Comparison of ENCODE assay signal across 25 mouse cellular contexts in genomic region chr8:77816217-77816616, GRCm38 (mm10).
DNase-seq lines count a peak whose midpoint lies in the region; ATAC-seq and TF ChIP-seq lines count a peak whose summit lies in the region.
"Had no signal": no experiment of that assay in that cellular context is flagged by ENCODE, and none has a peak within 500 bp of the region (broad histone marks: within the 10 kb centered on the region; RNA-seq: fewer than 3 reads in every experiment).

No protein-coding gene starts in this region.

- peak overlapping the region; percentile 89 for H3K27ac ChIP-seq in kidney, embryonic 15.5 days
- H3K27ac ChIP-seq in lung, embryonic 16.5 days (ENCODE audit: low read length) = peak overlapping the region; percentile 85
- peak overlapping the region; percentile 86 for H3K27ac ChIP-seq in limb, embryonic 10.5 days
- peak overlapping the region; percentile 72 for H3K27ac ChIP-seq in limb, embryonic 15.5 days
- no peak overlapping the region for H3K27ac ChIP-seq in liver, postnatal 0 days (ENCODE audit: low read depth)
- H3K27ac ChIP-seq: forebrain, embryonic 13.5 days; heart, embryonic 13.5 days; hindbrain, embryonic 14.5 days; layer of hippocampus, adult 2 months; left cerebral cortex, adult 2 months had no signal

- DNase-seq in kidney, adult 9 months = no peak
- no peak for DNase-seq in lung, postnatal 4 days
- DNase-seq in limb, embryonic 10.5 days (ENCODE audit: low spot score) = no peak
- DNase-seq in liver, postnatal 0 days = no peak
- DNase-seq: adrenal gland, postnatal 25 days; cerebellum, adult 11-12 months; cerebellum, adult 9-11 months; gastrocnemius, postnatal 14 days; heart, postnatal 10 days; kidney, postnatal 36 days; midbrain, embryonic 14.5 days; right cerebral cortex, postnatal 25 days; spleen, adult 18-20 months; thymus, postnatal 14 days had no signal

- TF ChIP-seq CTCF in liver, postnatal 0 days (IDR thresholded peaks at IDR 0.05; ENCODE audit: low read depth) = no peak

- no peak overlapping the region for H3K9ac ChIP-seq in kidney, embryonic 15.5 days
- H3K9ac ChIP-seq in lung, embryonic 16.5 days (ENCODE audit: low read length) = no peak overlapping the region
- no peak overlapping the region for H3K9ac ChIP-seq in limb, embryonic 15.5 days
- H3K9ac ChIP-seq in liver, postnatal 0 days (replicated peaks) = no peak overlapping the region
- H3K9ac ChIP-seq: forebrain, embryonic 13.5 days; heart, embryonic 13.5 days; hindbrain, embryonic 14.5 days had no signal

- H3K36me3 ChIP-seq in kidney, embryonic 15.5 days = no peaks in the 10 kb centered on the region
- H3K36me3 ChIP-seq in lung, embryonic 16.5 days (ENCODE audit: control insufficient read depth, insufficient read depth, low read length) = no peaks in the 10 kb centered on the region
- H3K36me3 ChIP-seq in limb, embryonic 10.5 days = no peaks in the 10 kb centered on the region
- no peaks in the 10 kb centered on the region for H3K36me3 ChIP-seq in limb, embryonic 15.5 days
- H3K36me3 ChIP-seq in liver, postnatal 0 days (replicated peaks; ENCODE audit: insufficient read depth, low read length) = no peaks in the 10 kb centered on the region
- H3K36me3 ChIP-seq: heart, embryonic 13.5 days had no signal

- no peak for ATAC-seq in kidney, embryonic 15.5 days (replicated peaks; ENCODE audit: low FRiP score)
- no peak for ATAC-seq in lung, embryonic 16.5 days (ENCODE audit: low read depth)
- ATAC-seq in limb, embryonic 15.5 days (ENCODE audit: insufficient number of reproducible peaks, low FRiP score, low TSS enrichment, low read depth) = peak; percentile 48; the same call in 1 of the 2 replicates
- ATAC-seq in liver, postnatal 0 days = no peak
- ATAC-seq: CD4-positive, CD25-positive, alpha-beta regulatory T cell, adult 4 months; forebrain, embryonic 13.5 days; intestine, postnatal 0 days had no signal

- H3K4me3 ChIP-seq in kidney, embryonic 15.5 days (replicated peaks) = no peak overlapping the region
- no peak overlapping the region for H3K4me3 ChIP-seq in lung, embryonic 16.5 days (ENCODE audit: low read length)
- peak overlapping the region; percentile 26 for H3K4me3 ChIP-seq in limb, embryonic 10.5 days
- no peak overlapping the region for H3K4me3 ChIP-seq in limb, embryonic 15.5 days
- H3K4me3 ChIP-seq in liver, postnatal 0 days (ENCODE audit: low read depth, low read length) = no peak overlapping the region
- H3K4me3 ChIP-seq: forebrain, embryonic 13.5 days; heart, embryonic 13.5 days; layer of hippocampus, adult 2 months; left cerebral cortex, adult 2 months had no signal

- H3K4me2 ChIP-seq in kidney, embryonic 15.5 days = peak overlapping the region; percentile 45
- peak overlapping the region; percentile 5; the same call in 1 of the 2 replicates for H3K4me2 ChIP-seq in lung, embryonic 16.5 days (ENCODE audit: low read depth, low read length)
- peak overlapping the region; percentile 33 for H3K4me2 ChIP-seq in limb, embryonic 15.5 days
- H3K4me2 ChIP-seq in liver, postnatal 0 days (ENCODE audit: low read depth, low read length) = no peak overlapping the region
- H3K4me2 ChIP-seq: forebrain, embryonic 13.5 days; heart, embryonic 13.5 days; hindbrain, embryonic 14.5 days; liver, embryonic 11.5 days had no signal

- H3K9me3 ChIP-seq in kidney, embryonic 15.5 days (replicated peaks) = no peaks in the 10 kb centered on the region
- no peaks in the 10 kb centered on the region for H3K9me3 ChIP-seq in lung, embryonic 16.5 days (ENCODE audit: control insufficient read depth, low read length)
- no peaks in the 10 kb centered on the region for H3K9me3 ChIP-seq in limb, embryonic 10.5 days (replicated peaks)
- H3K9me3 ChIP-seq in limb, embryonic 15.5 days = no peaks in the 10 kb centered on the region
- H3K9me3 ChIP-seq in liver, postnatal 0 days (ENCODE audit: low read length) = no peaks in the 10 kb centered on the region
- H3K9me3 ChIP-seq: forebrain, embryonic 13.5 days; heart, embryonic 13.5 days had no signal

- H3K4me1 ChIP-seq in kidney, embryonic 15.5 days = peaks cover 29% of the 10 kb centered on the region
- peaks cover 9% of the 10 kb centered on the region; the same call in 1 of the 2 replicates for H3K4me1 ChIP-seq in lung, embryonic 16.5 days (replicated peaks; ENCODE audit: control insufficient read depth, insufficient read depth, low read length)
- H3K4me1 ChIP-seq in limb, embryonic 10.5 days = peaks cover 32% of the 10 kb centered on the region
- H3K4me1 ChIP-seq in limb, embryonic 15.5 days = peaks cover 11% of the 10 kb centered on the region
- no peaks in the 10 kb centered on the region for H3K4me1 ChIP-seq in liver, postnatal 0 days (ENCODE audit: insufficient read depth)
- H3K4me1 ChIP-seq: forebrain, embryonic 13.5 days; heart, embryonic 13.5 days had no signal

- no peaks in the 10 kb centered on the region for H3K27me3 ChIP-seq in kidney, embryonic 15.5 days
- H3K27me3 ChIP-seq in lung, embryonic 16.5 days (ENCODE audit: control insufficient read depth, insufficient read depth, low read depth, low read length) = no peaks in the 10 kb centered on the region
- H3K27me3 ChIP-seq in limb, embryonic 10.5 days (ENCODE audit: low read depth, poor library complexity, severe bottlenecking) = no peaks in the 10 kb centered on the region
- no peaks in the 10 kb centered on the region for H3K27me3 ChIP-seq in limb, embryonic 15.5 days
- H3K27me3 ChIP-seq in liver, postnatal 0 days (ENCODE audit: insufficient read depth, low read length) = no peaks in the 10 kb centered on the region
- H3K27me3 ChIP-seq: forebrain, embryonic 13.5 days; heart, embryonic 13.5 days had no signal

- no peak for TF ChIP-seq EP300 in liver, postnatal 0 days (IDR thresholded peaks at IDR 0.05; ENCODE audit: low read depth)

- WGBS in kidney, embryonic 15.5 days = 43% methylated on average over 4 of the region's 4 CpGs
- 63% methylated on average over 4 of the region's 4 CpGs for WGBS in lung, embryonic 16.5 days
- 69% methylated on average over 4 of the region's 4 CpGs for WGBS in limb, embryonic 10.5 days
- 29% methylated on average over 4 of the region's 4 CpGs for WGBS in limb, embryonic 15.5 days
- WGBS in liver, postnatal 0 days (ENCODE audit: insufficient replicate concordance) = 76% methylated on average over 4 of the region's 4 CpGs
